Mouse (Mus musculus) hindbrain, embryonic 10.5 days (tissue): ENCODE measurements around the gene Notch1. TPM values are rescaled to one million over a fixed set of nuclear protein-coding genes. Genes with fewer than 3 reads are reported as not detected.

ENCODE experiments used
- DNase-seq: peaks from one replicate; pipeline ENCODE4 v3.0.0-alpha.2; 2017; ENCODE audit warnings: low spot score
- H3K27ac ChIP-seq: fragments of 300-500 bp; sonication (generic); 2 replicates; pipeline ENCODE4 v1.5.1; 2016; ENCODE audit warnings: mild to moderate bottlenecking, moderate library complexity
- H3K27me3 ChIP-seq: fragments of 300-500 bp; sonication (generic); 2 replicates; pipeline ENCODE4 v1.6.1; 2016; ENCODE audit warnings: mild to moderate bottlenecking; ENCODE audit not compliant: poor library complexity, insufficient read depth, severe bottlenecking
- H3K36me3 ChIP-seq: fragments of 300-500 bp; sonication (generic); 2 replicates; pipeline ENCODE4 v1.6.1; 2016; ENCODE audit warnings: mild to moderate bottlenecking, moderate library complexity
- H3K4me1 ChIP-seq: fragments of 300-500 bp; sonication (generic); replicated peaks from 2 replicates; pipeline ENCODE4 v1.6.1; 2016; ENCODE audit warnings: mild to moderate bottlenecking
- H3K4me3 ChIP-seq: fragments of 300-500 bp; sonication (generic); 2 replicates; pipeline ENCODE4 v1.5.1; 2016; ENCODE audit warnings: mild to moderate bottlenecking, moderate library complexity
- H3K9me3 ChIP-seq: fragments of 300-500 bp; sonication (generic); 2 replicates; pipeline ENCODE4 v1.6.1; 2016; ENCODE audit warnings: mild to moderate bottlenecking, moderate library complexity
- WGBS: fragments of 180-500 bp; shearing (Covaris S2); methylation state at CpG from one replicate; pipeline ENCODE4 v1.1.7; 2016; 5-methylcytosine and 5-hydroxymethylcytosine counted together
- polyA plus RNA-seq: library from polyadenylated mRNA; unstranded; fragments of >200 nt; fragmentation: Nextera tagmentation; extraction: Ambion mirVana; gene quantifications from 2 replicates; pipeline ENCODE4 v1.2.1, GENCODE M21; 2016

Notch1 gene
- polyA plus RNA-seq, 1 experiment from 2014 or later, result 46.4 TPM

- WGBS, result 77% methylated on average over 3 of the region's 3 CpGs
- Histone ChIP-seq H3K27me3 (0 out of 2 replicates have a peak, but pooled peaks cover 6% of the 10 kb centered on the region), H3K4me1 (peaks cover 76% of the 10 kb centered on the region), H3K27ac (peak overlapping the region; percentile 42), H3K4me3 (no peak overlapping the region), H3K9me3 (no peaks in the 10 kb centered on the region), H3K36me3 (no peaks in the 10 kb centered on the region)
- DNase-seq, result no peak
Observed at GRCm38 (mm10) chr2:26544265-26544664, 27.8 kb upstream of the Notch1 start.

- WGBS, result 93% methylated on average over 8 of the region's 8 CpGs
- DNase-seq, result no peak
- Histone ChIP-seq H3K27me3 (0 out of 2 replicates have a peak, but pooled peaks cover 6% of the 10 kb centered on the region), H3K27ac (peak overlapping the region; percentile 42; the same call in 1 of the 2 replicates), H3K4me3 (no peak overlapping the region), H3K9me3 (no peaks in the 10 kb centered on the region), H3K4me1 (peaks cover 78% of the 10 kb centered on the region), H3K36me3 (no peaks in the 10 kb centered on the region)
Observed at GRCm38 (mm10) chr2:26543768-26544167, 27.3 kb upstream of the Notch1 start.

- WGBS, result 64% methylated on average over 4 of the region's 4 CpGs
- peak; percentile 20 for DNase-seq
- Histone ChIP-seq H3K36me3 (no peaks in the 10 kb centered on the region), H3K27me3 (0 out of 2 replicates have a peak, but pooled peaks cover 6% of the 10 kb centered on the region), H3K9me3 (no peaks in the 10 kb centered on the region), H3K4me1 (peaks cover 78% of the 10 kb centered on the region), H3K27ac (peak overlapping the region; percentile 2; the same call in 1 of the 2 replicates), H3K4me3 (no peak overlapping the region)
Observed at GRCm38 (mm10) chr2:26543155-26543554, 26.7 kb upstream of the Notch1 start.

- Histone ChIP-seq H3K36me3 (no peaks in the 10 kb centered on the region), H3K4me1 (peaks cover 78% of the 10 kb centered on the region), H3K27me3 (0 out of 2 replicates have a peak, but pooled peaks cover 10% of the 10 kb centered on the region), H3K27ac (peak overlapping the region; percentile 83), H3K4me3 (no peak overlapping the region), H3K9me3 (no peaks in the 10 kb centered on the region)
- DNase-seq, result peak; percentile 39
- 41% methylated on average over 9 of the region's 9 CpGs for WGBS
Observed at GRCm38 (mm10) chr2:26541258-26541910, 24.9 kb upstream of the Notch1 start.

- Histone ChIP-seq H3K9me3 (no peaks in the 10 kb centered on the region), H3K27me3 (0 out of 2 replicates have a peak, but pooled peaks cover 10% of the 10 kb centered on the region), H3K4me1 (peaks cover 82% of the 10 kb centered on the region), H3K27ac (peak overlapping the region; percentile 83), H3K36me3 (no peaks in the 10 kb centered on the region), H3K4me3 (no peak overlapping the region)
- WGBS, result 23% methylated on average over 7 of the region's 7 CpGs
- DNase-seq, result peak; percentile 32
Observed at GRCm38 (mm10) chr2:26540721-26541120, 24.3 kb upstream of the Notch1 start.

DNA sequence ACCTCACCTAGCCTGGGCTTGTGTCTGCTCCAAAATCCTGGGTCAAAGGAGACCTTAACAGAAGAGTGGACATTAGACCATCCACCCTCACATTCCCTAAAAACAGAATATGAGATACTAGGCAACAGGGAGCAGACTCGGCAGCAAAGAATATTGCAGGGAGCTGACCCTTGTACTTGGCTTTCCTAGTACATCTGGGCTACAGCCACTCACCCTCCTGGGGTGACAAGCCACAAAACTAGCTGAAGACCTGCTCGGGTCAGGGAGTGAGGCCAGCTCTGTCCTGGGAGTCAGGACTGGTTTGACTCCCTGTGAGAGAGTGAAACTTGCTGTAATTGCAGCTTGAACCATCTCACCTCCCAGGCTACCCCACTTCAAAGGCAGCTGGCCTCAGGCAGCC is 23.1 kb upstream of the Notch1 start:
- Histone ChIP-seq H3K4me3 (no peak overlapping the region), H3K27ac (peak overlapping the region; percentile 83), H3K36me3 (no peaks in the 10 kb centered on the region), H3K4me1 (peaks cover 92% of the 10 kb centered on the region), H3K9me3 (no peaks in the 10 kb centered on the region), H3K27me3 (0 out of 2 replicates have a peak, but pooled peaks cover 10% of the 10 kb centered on the region)
- DNase-seq, result no peak
- WGBS, result 58% methylated on average over 2 of the region's 2 CpGs

GRCm38 (mm10) chr2:26535517-26536045 is 19.1 kb upstream of the Notch1 start:
- Histone ChIP-seq H3K4me3 (peak overlapping the region; percentile 22; the same call in 1 of the 2 replicates), H3K9me3 (no peaks in the 10 kb centered on the region), H3K36me3 (no peaks in the 10 kb centered on the region), H3K27ac (peak overlapping the region; percentile 91), H3K4me1 (peaks cover 88% of the 10 kb centered on the region), H3K27me3 (0 out of 2 replicates have a peak, but pooled peaks cover 10% of the 10 kb centered on the region)
- 23% methylated on average over 4 of the region's 4 CpGs for WGBS
- peak; percentile 77 for DNase-seq

- 78% methylated on average over 2 of the region's 2 CpGs for WGBS
- H3K27ac ChIP-seq, result peak overlapping the region; percentile 91
- peak; percentile 14 for DNase-seq
- H3K4me1 ChIP-seq, result peaks cover 78% of the 10 kb centered on the region
- peak overlapping the region; percentile 11; the same call in 1 of the 2 replicates for H3K4me3 ChIP-seq
- H3K36me3 ChIP-seq, result no peaks in the 10 kb centered on the region
- H3K9me3 ChIP-seq, result no peaks in the 10 kb centered on the region
- H3K27me3 ChIP-seq, result 0 out of 2 replicates have a peak, but pooled peaks cover 6% of the 10 kb centered on the region
Observed at GRCm38 (mm10) chr2:26534616-26535015, 18.2 kb upstream of the Notch1 start.

GRCm38 (mm10) chr2:26534161-26534560 is 17.7 kb upstream of the Notch1 start:
- Histone ChIP-seq H3K36me3 (no peaks in the 10 kb centered on the region), H3K9me3 (no peaks in the 10 kb centered on the region), H3K27me3 (0 out of 2 replicates have a peak, but pooled peaks cover 4% of the 10 kb centered on the region), H3K27ac (peak overlapping the region; percentile 91), H3K4me3 (no peak overlapping the region; the same call in 1 of the 2 replicates), H3K4me1 (peaks cover 74% of the 10 kb centered on the region)
- WGBS, result 57% methylated on average over 3 of the region's 3 CpGs
- no peak for DNase-seq

DNA sequence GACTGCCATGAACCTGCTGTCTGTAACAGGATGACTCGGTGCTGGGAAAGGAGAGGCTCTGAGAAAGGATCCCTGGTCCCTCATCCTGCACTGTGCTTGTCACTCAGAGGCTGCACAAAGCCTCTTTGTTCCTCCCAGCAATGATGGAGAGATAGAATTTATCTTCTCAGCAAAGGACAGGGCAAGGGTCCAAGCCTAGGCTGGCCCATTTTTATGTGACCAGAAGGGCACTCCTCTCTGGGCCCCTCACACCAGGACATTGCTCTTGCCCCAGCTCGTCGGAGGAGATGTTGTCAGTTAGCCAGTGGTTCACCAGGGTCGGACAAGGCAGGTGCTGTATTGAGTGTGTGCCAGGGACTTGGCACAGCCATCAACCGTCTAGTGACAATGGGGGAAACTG is 16.8 kb upstream of the Notch1 start:
- peak overlapping the region; percentile 91 for H3K27ac ChIP-seq
- 0 out of 2 replicates have a peak, but pooled peaks cover 4% of the 10 kb centered on the region for H3K27me3 ChIP-seq
- DNase-seq, result peak; percentile 41
- WGBS, result 33% methylated on average over 5 of the region's 5 CpGs
- no peak overlapping the region for H3K4me3 ChIP-seq
- no peaks in the 10 kb centered on the region for H3K9me3 ChIP-seq
- H3K36me3 ChIP-seq, result no peaks in the 10 kb centered on the region
- peaks cover 69% of the 10 kb centered on the region for H3K4me1 ChIP-seq

GRCm38 (mm10) chr2:26531829-26532228 is 15.4 kb upstream of the Notch1 start:
- DNase-seq, result no peak
- WGBS, result 82% methylated on average over 6 of the region's 6 CpGs
- H3K36me3 ChIP-seq, result no peaks in the 10 kb centered on the region
- H3K9me3 ChIP-seq, result no peaks in the 10 kb centered on the region
- peaks cover 69% of the 10 kb centered on the region for H3K4me1 ChIP-seq
- H3K4me3 ChIP-seq, result no peak overlapping the region
- peak overlapping the region; percentile 91 for H3K27ac ChIP-seq
- no peaks in the 10 kb centered on the region for H3K27me3 ChIP-seq

DNA sequence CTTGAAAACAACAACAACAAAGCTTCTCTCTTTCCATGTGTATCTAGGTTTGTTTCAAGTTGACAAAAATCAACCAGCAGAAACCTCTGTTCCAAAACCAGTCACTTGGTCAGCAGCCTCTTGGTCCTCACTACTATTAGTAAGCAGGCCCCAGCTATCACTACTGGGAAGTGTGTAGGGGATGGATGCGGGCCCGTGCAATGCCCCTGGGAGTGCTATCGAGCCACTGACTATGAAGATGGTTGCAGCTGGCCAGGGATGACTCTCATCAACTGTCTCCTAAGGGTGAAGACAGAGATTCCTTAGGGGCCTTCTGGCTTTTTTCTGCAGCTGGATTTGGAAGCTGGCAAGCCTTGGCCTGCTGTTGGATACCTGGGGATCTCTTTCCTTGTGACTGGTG is 13.4 kb upstream of the Notch1 start:
- WGBS, result 74% methylated on average over 3 of the region's 3 CpGs
- H3K4me1 ChIP-seq, result peaks cover 69% of the 10 kb centered on the region
- no peak for DNase-seq
- no peaks in the 10 kb centered on the region for H3K27me3 ChIP-seq
- H3K9me3 ChIP-seq, result no peaks in the 10 kb centered on the region
- no peak overlapping the region for H3K4me3 ChIP-seq
- peak overlapping the region; percentile 26; the same call in 1 of the 2 replicates for H3K27ac ChIP-seq
- no peaks in the 10 kb centered on the region for H3K36me3 ChIP-seq

GRCm38 (mm10) chr2:26529221-26529805 is 12.8 kb upstream of the Notch1 start:
- Histone ChIP-seq H3K4me3 (no peak overlapping the region), H3K36me3 (no peaks in the 10 kb centered on the region), H3K27me3 (no peaks in the 10 kb centered on the region), H3K4me1 (peaks cover 67% of the 10 kb centered on the region), H3K27ac (peak overlapping the region; percentile 26; the same call in 1 of the 2 replicates), H3K9me3 (no peaks in the 10 kb centered on the region)
- WGBS, result 71% methylated on average over 4 of the region's 4 CpGs
- no peak for DNase-seq
